Mouse (Mus musculus) myocyte (in vitro differentiated cells): ENCODE measurements around the gene Arhgef17.

Experiments used
- CEBPB ChIP-seq: IDR thresholded peaks from 2 replicates; pipeline ENCODE4 v1.6.1; 2011; ENCODE audit warnings: mild to moderate bottlenecking, moderate library complexity; ENCODE audit not compliant: poor library complexity, insufficient read depth, severe bottlenecking
- E2F4 ChIP-seq: IDR thresholded peaks from one replicate; pipeline ENCODE4 v1.6.1; 2011; ENCODE audit warnings: mild to moderate bottlenecking, control low read depth, moderate library complexity; ENCODE audit not compliant: insufficient read depth
- MAX ChIP-seq: IDR thresholded peaks from one replicate; pipeline ENCODE4 v1.6.1; 2011; ENCODE audit warnings: low read depth, mild to moderate bottlenecking, control low read depth
- MYOD1 ChIP-seq, 3 experiments: IDR thresholded peaks; one replicate each; pipeline ENCODE4 v1.6.1; 2011; ENCODE audit warnings: control low read depth in 2 of 3, low read depth in 2 of 3, mild to moderate bottlenecking in 2 of 3, moderate library complexity in 1 of 3; ENCODE audit not compliant: insufficient read length in 2 of 3, control insufficient read depth in 1 of 3
- POLR2A ChIP-seq: IDR thresholded peaks from one replicate; pipeline ENCODE4 v1.6.1; 2011; ENCODE audit warnings: low read depth, mild to moderate bottlenecking, control low read depth, moderate library complexity; ENCODE audit not compliant: insufficient read length
- POLR2AphosphoS2 ChIP-seq: IDR thresholded peaks from one replicate; pipeline ENCODE4 v1.6.1; 2011; ENCODE audit warnings: low read depth, control low read depth; ENCODE audit not compliant: insufficient read length
- REST ChIP-seq: IDR thresholded peaks from one replicate; pipeline ENCODE4 v1.6.1; 2011; ENCODE audit warnings: mild to moderate bottlenecking, control low read depth, moderate library complexity; ENCODE audit not compliant: insufficient read depth, insufficient read length
- SRF ChIP-seq: IDR thresholded peaks from one replicate; pipeline ENCODE4 v1.6.1; 2011; ENCODE audit warnings: low read depth; ENCODE audit not compliant: control insufficient read depth, insufficient read length
- TCF12 ChIP-seq: IDR thresholded peaks from one replicate; pipeline ENCODE4 v1.6.1; 2011; ENCODE audit warnings: mild to moderate bottlenecking, control low read depth; ENCODE audit not compliant: poor library complexity, insufficient read depth, severe bottlenecking
- USF1 ChIP-seq: IDR thresholded peaks from one replicate; pipeline ENCODE4 v1.6.1; 2011; ENCODE audit warnings: low read depth, mild to moderate bottlenecking, control low read depth, moderate library complexity

DNA sequence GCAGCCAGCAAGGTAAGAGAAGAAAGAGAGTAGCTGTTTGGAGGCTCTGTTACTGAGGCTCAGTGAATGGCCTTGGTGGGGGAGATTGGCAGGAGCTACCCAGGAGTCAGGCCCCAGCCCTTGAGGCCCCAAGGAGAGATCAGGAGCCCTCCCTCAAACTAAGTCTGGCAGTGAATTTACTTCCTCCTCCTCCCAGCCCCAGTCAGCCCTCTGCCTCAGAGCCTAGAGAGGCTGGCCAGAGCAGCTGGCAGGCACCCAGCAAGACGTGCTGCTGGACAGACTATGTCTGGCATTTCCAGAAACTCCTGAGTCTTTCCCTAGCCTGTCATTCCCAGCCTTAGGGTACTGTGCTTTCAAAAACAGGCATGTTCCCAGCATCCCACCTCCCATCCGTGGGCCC lies 47.3 kb upstream of the Arhgef17 start:
- TF ChIP-seq USF1 (no peak), POLR2A (no peak), TCF12 (no peak), CEBPB (no peak), MAX (no peak), POLR2AphosphoS2 (no peak), MYOD1 (IDR thresholded peaks at IDR 0.05; ENCODE audit: control insufficient read depth in 1 of 3, insufficient read length in 2 of 3, low read depth in 2 of 3) (no peak), E2F4 (no peak), REST (no peak), SRF (no peak)
